Mouse (Mus musculus) myocyte (in vitro differentiated cells): ENCODE measurements at regions not wholly inside any gene's neighbourhood (a gene's known extent, or its start where the extent isn't known, plus 50 kb on each side); places are given as distances from the start of the nearest gene placed in this dataset.

Source experiments
- H3K27me3 ChIP-seq: one replicate; pipeline ENCODE4 v1.6.1; 2011; ENCODE audit not compliant: control insufficient read depth, insufficient read depth, insufficient read length
- H3K36me3 ChIP-seq: one replicate; pipeline ENCODE4 v1.6.1; 2011; ENCODE audit not compliant: control insufficient read depth, insufficient read depth
- H3K4me2 ChIP-seq: one replicate; pipeline ENCODE4 v1.6.1; 2011; ENCODE audit warnings: low read depth, control low read depth
- H3K4me3 ChIP-seq: one replicate; pipeline ENCODE4 v1.5.1; 2011; ENCODE audit warnings: mild to moderate bottlenecking, control low read depth, moderate library complexity
- H3K79me2 ChIP-seq: one replicate; pipeline ENCODE4 v1.6.1; 2011; ENCODE audit not compliant: control insufficient read depth, insufficient read depth
- H3ac ChIP-seq: one replicate; pipeline ENCODE4 v1.6.1; 2011; ENCODE audit not compliant: control insufficient read depth, insufficient read length
- CEBPB ChIP-seq: IDR thresholded peaks from 2 replicates; pipeline ENCODE4 v1.6.1; 2011; ENCODE audit warnings: mild to moderate bottlenecking, moderate library complexity; ENCODE audit not compliant: poor library complexity, insufficient read depth, severe bottlenecking
- E2F4 ChIP-seq: IDR thresholded peaks from one replicate; pipeline ENCODE4 v1.6.1; 2011; ENCODE audit warnings: mild to moderate bottlenecking, control low read depth, moderate library complexity; ENCODE audit not compliant: insufficient read depth
- MAX ChIP-seq: IDR thresholded peaks from one replicate; pipeline ENCODE4 v1.6.1; 2011; ENCODE audit warnings: low read depth, mild to moderate bottlenecking, control low read depth
- MYOD1 ChIP-seq, 3 experiments: IDR thresholded peaks; one replicate each; pipeline ENCODE4 v1.6.1; 2011; ENCODE audit warnings: control low read depth in 2 of 3, low read depth in 2 of 3, mild to moderate bottlenecking in 2 of 3, moderate library complexity in 1 of 3; ENCODE audit not compliant: insufficient read length in 2 of 3, control insufficient read depth in 1 of 3
- MYOG ChIP-seq, 3 experiments: IDR thresholded peaks; one replicate each; pipeline ENCODE4 v1.6.1; 2011; ENCODE audit warnings: control low read depth in 2 of 3, low read depth in 2 of 3, mild to moderate bottlenecking in 2 of 3; ENCODE audit not compliant: insufficient read length in 2 of 3, control insufficient read depth in 1 of 3, insufficient read depth in 1 of 3
- POLR2A ChIP-seq: IDR thresholded peaks from one replicate; pipeline ENCODE4 v1.6.1; 2011; ENCODE audit warnings: low read depth, mild to moderate bottlenecking, control low read depth, moderate library complexity; ENCODE audit not compliant: insufficient read length
- POLR2AphosphoS2 ChIP-seq: IDR thresholded peaks from one replicate; pipeline ENCODE4 v1.6.1; 2011; ENCODE audit warnings: low read depth, control low read depth; ENCODE audit not compliant: insufficient read length
- REST ChIP-seq: IDR thresholded peaks from one replicate; pipeline ENCODE4 v1.6.1; 2011; ENCODE audit warnings: mild to moderate bottlenecking, control low read depth, moderate library complexity; ENCODE audit not compliant: insufficient read depth, insufficient read length
- SRF ChIP-seq: IDR thresholded peaks from one replicate; pipeline ENCODE4 v1.6.1; 2011; ENCODE audit warnings: low read depth; ENCODE audit not compliant: control insufficient read depth, insufficient read length
- TCF12 ChIP-seq: IDR thresholded peaks from one replicate; pipeline ENCODE4 v1.6.1; 2011; ENCODE audit warnings: mild to moderate bottlenecking, control low read depth; ENCODE audit not compliant: poor library complexity, insufficient read depth, severe bottlenecking
- TCF3 ChIP-seq: IDR thresholded peaks from one replicate; pipeline ENCODE4 v1.6.1; 2011; ENCODE audit warnings: low read depth, control low read depth; ENCODE audit not compliant: insufficient read length
- USF1 ChIP-seq: IDR thresholded peaks from one replicate; pipeline ENCODE4 v1.6.1; 2011; ENCODE audit warnings: low read depth, mild to moderate bottlenecking, control low read depth, moderate library complexity

- Histone ChIP-seq H3K79me2 (no peaks in the 10 kb centered on the region), H3K4me3 (no peak overlapping the region), H3ac (no peak overlapping the region), H3K27me3 (peaks cover 7% of the 10 kb centered on the region), H3K4me2 (no peak overlapping the region), H3K36me3 (no peaks in the 10 kb centered on the region)
- TF ChIP-seq MYOD1 (IDR thresholded peaks at IDR 0.05; ENCODE audit: control insufficient read depth in 1 of 3, insufficient read length in 2 of 3, low read depth in 2 of 3) = no peak
- TF ChIP-seq CEBPB = no peak
- TF ChIP-seq E2F4 = no peak
- no peak for TF ChIP-seq REST
- no peak for TF ChIP-seq SRF
- TF ChIP-seq USF1 = no peak
These were observed 113.1 kb upstream of the Ralgapa2 start for GRCm38 (mm10) chr2:146625166-146625751.

GRCm38 (mm10) chr2:146626531-146626930, 114.4 kb upstream of the Ralgapa2 start:
- Histone ChIP-seq H3ac (no peak overlapping the region), H3K27me3 (peaks cover 7% of the 10 kb centered on the region), H3K79me2 (no peaks in the 10 kb centered on the region), H3K4me3 (no peak overlapping the region), H3K36me3 (no peaks in the 10 kb centered on the region), H3K4me2 (no peak overlapping the region)
- TF ChIP-seq SRF (no peak), E2F4 (no peak), TCF12 (no peak), POLR2A (no peak), MYOD1 (IDR thresholded peaks at IDR 0.05; ENCODE audit: control insufficient read depth in 1 of 3, insufficient read length in 2 of 3, low read depth in 2 of 3) (no peak), CEBPB (no peak), POLR2AphosphoS2 (no peak), TCF3 (no peak), MYOG (IDR thresholded peaks at IDR 0.05; ENCODE audit: control insufficient read depth in 1 of 3, insufficient read depth in 1 of 3, insufficient read length in 2 of 3, low read depth in 2 of 3) (no peak), MAX (no peak), REST (no peak), USF1 (no peak)

GRCm38 (mm10) chr2:146630179-146630578, 118.0 kb upstream of the Ralgapa2 start:
- no peaks in the 10 kb centered on the region for H3K36me3 ChIP-seq
- H3K27me3 ChIP-seq = no peaks in the 10 kb centered on the region
- no peaks in the 10 kb centered on the region for H3K79me2 ChIP-seq
- no peak overlapping the region for H3ac ChIP-seq
- H3K4me2 ChIP-seq = no peak overlapping the region
- no peak overlapping the region for H3K4me3 ChIP-seq
- TF ChIP-seq MYOG (IDR thresholded peaks at IDR 0.05; ENCODE audit: control insufficient read depth in 1 of 3, insufficient read depth in 1 of 3, insufficient read length in 2 of 3, low read depth in 2 of 3) (no peak), SRF (no peak), TCF3 (no peak), POLR2AphosphoS2 (no peak), CEBPB (no peak), MYOD1 (IDR thresholded peaks at IDR 0.05; ENCODE audit: control insufficient read depth in 1 of 3, insufficient read length in 2 of 3, low read depth in 2 of 3) (no peak), REST (no peak), POLR2A (no peak), E2F4 (no peak), USF1 (no peak), TCF12 (no peak), MAX (no peak)

GRCm38 (mm10) chr2:146631098-146631497, 119.0 kb upstream of the Ralgapa2 start:
- no peaks in the 10 kb centered on the region for H3K27me3 ChIP-seq
- no peaks in the 10 kb centered on the region for H3K79me2 ChIP-seq
- no peak for TF ChIP-seq REST
- TF ChIP-seq MYOD1 (IDR thresholded peaks at IDR 0.05; ENCODE audit: control insufficient read depth in 1 of 3, insufficient read length in 2 of 3, low read depth in 2 of 3) = no peak
- no peaks in the 10 kb centered on the region for H3K36me3 ChIP-seq
- no peak overlapping the region for H3ac ChIP-seq
- H3K4me3 ChIP-seq = no peak overlapping the region
- no peak overlapping the region for H3K4me2 ChIP-seq

GRCm38 (mm10) chr2:146633329-146634070, 121.4 kb upstream of the Ralgapa2 start:
- Histone ChIP-seq H3K36me3 (no peaks in the 10 kb centered on the region), H3ac (no peak overlapping the region), H3K4me3 (no peak overlapping the region), H3K79me2 (no peaks in the 10 kb centered on the region), H3K27me3 (no peaks in the 10 kb centered on the region), H3K4me2 (no peak overlapping the region)
- TF ChIP-seq MYOD1 (IDR thresholded peaks at IDR 0.05; ENCODE audit: control insufficient read depth in 1 of 3, insufficient read length in 2 of 3, low read depth in 2 of 3) (no peak), REST (no peak), CEBPB (no peak), E2F4 (no peak), POLR2AphosphoS2 (no peak), TCF12 (no peak), USF1 (no peak), MAX (no peak), MYOG (IDR thresholded peaks at IDR 0.05; ENCODE audit: control insufficient read depth in 1 of 3, insufficient read depth in 1 of 3, insufficient read length in 2 of 3, low read depth in 2 of 3) (no peak), TCF3 (no peak), SRF (no peak), POLR2A (no peak)
